In the genomic region with DNA sequence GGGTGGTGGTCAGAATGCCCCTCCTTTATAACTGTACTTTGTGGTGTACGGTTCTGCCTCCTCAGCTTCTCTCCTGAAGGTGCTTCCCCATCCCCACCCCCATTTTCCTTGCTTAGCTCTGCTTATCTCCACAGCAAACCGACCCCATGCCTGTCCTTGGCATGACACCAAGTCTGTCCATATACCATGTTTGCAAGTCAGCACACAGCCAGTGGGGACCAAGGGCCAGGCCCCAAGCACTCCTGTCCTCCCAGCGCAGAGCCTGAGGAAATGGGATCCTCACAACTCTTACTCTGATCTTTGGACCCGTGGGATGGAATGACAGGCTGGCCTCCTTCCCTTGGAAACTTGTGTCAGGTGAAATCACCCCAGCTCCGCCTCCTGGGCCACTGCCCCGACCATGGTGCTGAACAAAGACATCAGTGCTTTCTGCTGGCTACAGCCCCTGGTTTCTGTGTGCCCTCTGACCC, we compare ENCODE assay signal across 19 mouse cellular contexts. TPM values are rescaled to one million over a fixed set of nuclear protein-coding genes. Genes with fewer than 3 reads are reported as not detected.
DNase-seq lines count a peak whose midpoint lies in the region; ATAC-seq and TF ChIP-seq lines count a peak whose summit lies in the region.
"Had no signal": no experiment of that assay in that cellular context is flagged by ENCODE, and none has a peak within 500 bp of the region (broad histone marks: within the 10 kb centered on the region; RNA-seq: fewer than 3 reads in every experiment).

No protein-coding gene starts in this region.

- ATAC-seq in G1E (ENCODE audit: extremely low read depth, insufficient number of reproducible peaks, low FRiP score, poor library complexity, severe bottlenecking) = no peak
- ATAC-seq in liver, embryonic 13.5 days (ENCODE audit: low read depth) = no peak
- ATAC-seq: Patski had no signal

- peak overlapping the region; percentile 67 for H3K9ac ChIP-seq in liver, embryonic 13.5 days

- H3K4me1 ChIP-seq in G1E (ENCODE audit: insufficient read depth, low read depth, low read length) = peaks cover 83% of the 10 kb centered on the region
- peaks cover 4% of the 10 kb centered on the region; the same call in 1 of the 2 replicates for H3K4me1 ChIP-seq in kidney, adult 2 months (ENCODE audit: control insufficient read depth, insufficient read depth, low read length)
- H3K4me1 ChIP-seq in liver, embryonic 13.5 days (replicated peaks) = peaks cover 64% of the 10 kb centered on the region

- intact Hi-C loops in gastrocnemius, postnatal 36 days (cut with DNase I) = no loop called here

- H3K27ac ChIP-seq in kidney, adult 2 months (ENCODE audit: insufficient read depth, low read depth, low read length) = peak overlapping the region; percentile 26
- H3K27ac ChIP-seq in liver, embryonic 13.5 days = peak overlapping the region; percentile 92

- peak; percentile 17 to 30 for DNase-seq in gastrocnemius, adult 8-10 months (ENCODE audit: low spot score in 2 of 2)
- DNase-seq in gastrocnemius, postnatal 36 days = no peak
- DNase-seq in G1E (ENCODE audit: low spot score) = no peak
- peak; percentile 90 for DNase-seq in kidney, adult 2 months
- DNase-seq in liver, embryonic 13.5 days = no peak
- no peak for DNase-seq in frontal cortex, postnatal 36 days (ENCODE audit: low spot score in 2 of 2)
- DNase-seq in cerebellum, adult 11 months = no peak
- DNase-seq in left cerebral cortex, adult 18-20 months (ENCODE audit: low spot score in 2 of 2) = no peak
- DNase-seq: cerebellum, adult 9-11 months; lung, adult 2 months; right cerebral cortex, adult 18-20 months had no signal

- no peak for TF ChIP-seq CTCF in G1E (IDR thresholded peaks at IDR 0.05; ENCODE audit: low read depth, low read length)
- no peak for TF ChIP-seq CTCF in kidney, adult 2 months (conservative IDR thresholded peaks at IDR 0.05; ENCODE audit: insufficient read depth, insufficient read length, low read depth, low read length)

- peaks cover 66% of the 10 kb centered on the region for H3K36me3 ChIP-seq in G1E (replicated peaks)
- H3K36me3 ChIP-seq in kidney, adult 2 months (ENCODE audit: control insufficient read depth, insufficient read depth, low read length) = no peaks in the 10 kb centered on the region
- H3K36me3 ChIP-seq in liver, embryonic 13.5 days = peaks cover 56% of the 10 kb centered on the region

- no peak overlapping the region for H3K4me2 ChIP-seq in liver, embryonic 13.5 days
- H3K4me2 ChIP-seq: midbrain, embryonic 11.5 days had no signal

- H3K27me3 ChIP-seq in G1E (ENCODE audit: insufficient read depth, low read length) = no peaks in the 10 kb centered on the region
- H3K27me3 ChIP-seq in kidney, adult 2 months (replicated peaks; ENCODE audit: control insufficient read depth, insufficient read depth, low read length) = no peaks in the 10 kb centered on the region
- no peaks in the 10 kb centered on the region for H3K27me3 ChIP-seq in liver, embryonic 13.5 days
- H3K27me3 ChIP-seq: Patski had no signal

- peak overlapping the region; percentile 49; the same call in 1 of the 2 replicates for H3K4me3 ChIP-seq in G1E (ENCODE audit: low read depth, low read length)
- H3K4me3 ChIP-seq in kidney, adult 2 months (ENCODE audit: insufficient read depth, low read depth, low read length) = no peak overlapping the region
- H3K4me3 ChIP-seq in liver, embryonic 13.5 days (replicated peaks) = no peak overlapping the region

- no peak for TF ChIP-seq POLR2A in kidney, adult 2 months (IDR thresholded peaks at IDR 0.05; ENCODE audit: low read depth, low read length)

- WGBS in kidney, adult 2 months = 32% methylated on average over 6 of the region's 6 CpGs
- 53% methylated on average over 6 of the region's 6 CpGs for WGBS in liver, embryonic 13.5 days (ENCODE audit: insufficient replicate concordance)

- H3K9me3 ChIP-seq in G1E (replicated peaks) = no peaks in the 10 kb centered on the region
- no peaks in the 10 kb centered on the region for H3K9me3 ChIP-seq in liver, embryonic 13.5 days (replicated peaks)

RNA-seq across cellular contexts. Expression of a gene that starts 4.8 kb away (rescaled TPM):
- total RNA-seq in gastrocnemius, adult 8-10 months (2022) = not detected
- not detected for total RNA-seq in gastrocnemius, postnatal 36 days (2021)
- not detected in 2 replicates for total RNA-seq in G1E (2014; fragmentation: Nextera tagmentation)
- total RNA-seq in G1E (2017) = not detected in 2 replicates
- polyA plus RNA-seq in G1E (2012) = not detected in 2 replicates
- polyA plus RNA-seq in kidney, adult 2 months (2012; rRNA removed) = not detected in 2 replicates
- polyA plus RNA-seq in liver, embryonic 13.5 days (2015; fragmentation: Nextera tagmentation; extraction: Ambion mirVana) = not detected in 2 replicates
- total RNA-seq in left cerebral cortex, adult 18-20 months (2021) = not detected
- total RNA-seq: adrenal gland, postnatal 4 days; left cerebral cortex, adult 8-10 months had no signal
- polyA plus RNA-seq: C2C12; embryonic facial prominence, embryonic 14.5 days; heart, embryonic 14.5 days; lung, adult 2 months; midbrain, embryonic 11.5 days; Patski; stomach, embryonic 16.5 days had no signal

RNA-seq across cellular contexts. Expression of a gene that starts 12.0 kb away (rescaled TPM):
- not detected for total RNA-seq in gastrocnemius, adult 8-10 months (2022)
- total RNA-seq in gastrocnemius, postnatal 36 days (2021) = not detected
- total RNA-seq in G1E (2014; fragmentation: Nextera tagmentation) = not detected in 2 replicates
- total RNA-seq in G1E (2017) = 0.82 and 0.93 TPM in 2 replicates
- 0.10 and 0.12 TPM in 2 replicates for polyA plus RNA-seq in G1E (2012)
- 0.81 and 1.0 TPM in 2 replicates for polyA plus RNA-seq in kidney, adult 2 months (2012; rRNA removed)
- polyA plus RNA-seq in liver, embryonic 13.5 days (2015; fragmentation: Nextera tagmentation; extraction: Ambion mirVana) = 0.21 and 0.28 TPM in 2 replicates
- total RNA-seq in left cerebral cortex, adult 18-20 months (2021) = under 1 TPM; 0.28 to 0.72 TPM

RNA-seq across cellular contexts. Expression of a gene that starts 14.2 kb away (rescaled TPM):
- 100 to 1,000 TPM in 1 of 4 experiments, 10 to 100 TPM in 3; 84.1 to 107 (median 92.9) TPM for total RNA-seq in gastrocnemius, adult 8-10 months (2022)
- total RNA-seq in gastrocnemius, postnatal 36 days (2021) = 10 to 100 TPM; 67.7 to 73.9 TPM
- total RNA-seq in G1E (2014; fragmentation: Nextera tagmentation) (28.9 and 32.3 TPM in 2 replicates), G1E (2017) (35.6 and 50.0 TPM in 2 replicates)
- polyA plus RNA-seq in G1E (2012) = 80.6 and 97.0 TPM in 2 replicates
- 156 and 217 TPM in 2 replicates for polyA plus RNA-seq in kidney, adult 2 months (2012; rRNA removed)
- polyA plus RNA-seq in liver, embryonic 13.5 days (2015; fragmentation: Nextera tagmentation; extraction: Ambion mirVana) = 51.0 and 54.9 TPM in 2 replicates
- total RNA-seq in left cerebral cortex, adult 18-20 months (2021) = 100 to 1,000 TPM; 115 to 120 TPM

RNA-seq across cellular contexts. Expression of a gene that starts 17.8 kb away (rescaled TPM):
- total RNA-seq in gastrocnemius, adult 8-10 months (2022) = not detected
- total RNA-seq in gastrocnemius, postnatal 36 days (2021) = not detected
- total RNA-seq in G1E (2014; fragmentation: Nextera tagmentation) = not detected in 2 replicates
- total RNA-seq in G1E (2017) = 0.23 and 0.27 TPM in 2 replicates
- 0.10 and 0.24 TPM in 2 replicates for polyA plus RNA-seq in G1E (2012)
- not detected in 2 replicates for polyA plus RNA-seq in kidney, adult 2 months (2012; rRNA removed)
- polyA plus RNA-seq in liver, embryonic 13.5 days (2015; fragmentation: Nextera tagmentation; extraction: Ambion mirVana) = 7.2 and 7.3 TPM in 2 replicates
- total RNA-seq in left cerebral cortex, adult 18-20 months (2021) = under 1 TPM; 0.33 to 0.40 TPM
- total RNA-seq: adrenal gland, postnatal 4 days had no signal
- polyA plus RNA-seq: C2C12; embryonic facial prominence, embryonic 14.5 days; heart, embryonic 14.5 days; Patski had no signal

RNA-seq across cellular contexts. Expression of a gene that starts 18.0 kb away (rescaled TPM):
- total RNA-seq in gastrocnemius, adult 8-10 months (2022) = 10 to 100 TPM in 1 of 4 experiments, 1 to 10 TPM in 3; 8.6 to 11.4 (median 9.3) TPM
- 1 to 10 TPM; 6.0 to 7.8 TPM for total RNA-seq in gastrocnemius, postnatal 36 days (2021)
- total RNA-seq in G1E (2014; fragmentation: Nextera tagmentation) (38.0 and 45.9 TPM in 2 replicates), G1E (2017) (49.0 and 54.0 TPM in 2 replicates)
- 87.0 and 99.4 TPM in 2 replicates for polyA plus RNA-seq in G1E (2012)
- 15.1 and 15.5 TPM in 2 replicates for polyA plus RNA-seq in kidney, adult 2 months (2012; rRNA removed)
- polyA plus RNA-seq in liver, embryonic 13.5 days (2015; fragmentation: Nextera tagmentation; extraction: Ambion mirVana) = 14.1 and 14.8 TPM in 2 replicates
- 10 to 100 TPM; 15.9 to 16.4 TPM for total RNA-seq in left cerebral cortex, adult 18-20 months (2021)

Comparison
In these comparisons a context has a peak if more than half of its experiments do, and no peak if none do; other contexts are left out.
1. DNase-seq: peak in gastrocnemius, adult 8-10 months (2 of 2) and kidney, adult 2 months (single experiment); none in gastrocnemius, postnatal 36 days (0 of 2), G1E (single experiment), liver, embryonic 13.5 days (single experiment), frontal cortex, postnatal 36 days (0 of 2), cerebellum, adult 11 months (single experiment) and left cerebral cortex, adult 18-20 months (0 of 2).